Mouse (Mus musculus) G1E (cell line): ENCODE measurements around the gene Casp3. TPM values are rescaled to one million over a fixed set of nuclear protein-coding genes. Genes with fewer than 3 reads are reported as not detected.
"Not testable (repeated sequence)": the region's sequence is repeated elsewhere in the genome, so short reads cannot be mapped to it uniquely, and the experiment has no call there.

ENCODE experiments used
- ATAC-seq: 2 replicates; pipeline ENCODE4 v1.8.0; 2016; ENCODE audit warnings: mild to moderate bottlenecking; ENCODE audit not compliant: insufficient number of reproducible peaks, poor library complexity, low FRiP score, severe bottlenecking; ENCODE audit errors: extremely low read depth
- DNase-seq: peaks from one replicate; pipeline ENCODE4 v3.0.0; 2012; ENCODE audit warnings: low spot score
- H3K27me3 ChIP-seq: 2 replicates; pipeline ENCODE4 v1.6.1; 2012; ENCODE audit warnings: mild to moderate bottlenecking, low read length, inconsistent platforms; ENCODE audit not compliant: insufficient read depth
- H3K36me3 ChIP-seq: replicated peaks from 2 replicates; pipeline ENCODE3; 2012; ENCODE audit warnings: mild to moderate bottlenecking, inconsistent platforms
- H3K4me1 ChIP-seq: 2 replicates; pipeline ENCODE4 v1.6.1; 2012; ENCODE audit warnings: low read depth, low read length, inconsistent platforms, mixed read lengths; ENCODE audit not compliant: insufficient read depth
- H3K4me3 ChIP-seq: 2 replicates; pipeline ENCODE4 v1.5.1; 2012; ENCODE audit warnings: low read depth, mild to moderate bottlenecking, inconsistent platforms, low read length, moderate library complexity, mixed read lengths
- H3K9me3 ChIP-seq: replicated peaks from 2 replicates; pipeline ENCODE4 v1.6.1; 2012; ENCODE audit warnings: inconsistent platforms
- CTCF ChIP-seq: IDR thresholded peaks from 2 replicates; pipeline ENCODE4 v1.5.1; 2012; ENCODE audit warnings: low read depth, low read length, inconsistent platforms, mixed read lengths
- GATA1 ChIP-seq: IDR thresholded peaks from 2 replicates; pipeline ENCODE4 v1.6.1; 2012; ENCODE audit warnings: borderline replicate concordance, low read length, inconsistent platforms, mixed read lengths
- GATA2 ChIP-seq: IDR thresholded peaks from 2 replicates; pipeline ENCODE4 v1.6.1; 2012; ENCODE audit warnings: low read depth, low read length, inconsistent platforms, borderline replicate concordance
- POLR2AphosphoS5 ChIP-seq: IDR thresholded peaks from 2 replicates; pipeline ENCODE4 v1.6.1; 2012; ENCODE audit warnings: low read depth, low read length, inconsistent platforms; ENCODE audit not compliant: insufficient replicate concordance
- TAL1 ChIP-seq: conservative IDR thresholded peaks from 2 replicates; pipeline ENCODE4 v1.6.1; 2012; ENCODE audit warnings: low read depth, low read length, inconsistent platforms, mixed read lengths
- polyA plus RNA-seq: library from polyadenylated mRNA; stranded (reverse); fragments of >175 nt; gene quantifications from 2 replicates; pipeline ENCODE4 v1.2.3, GENCODE M21; 2012
- total RNA-seq, 2 experiments: library from RNA; stranded (forward) in 1 of 2; stranded (reverse) in 1 of 2; fragments of 200-1000 nt in 1 of 2; fragments of >200 nt in 1 of 2; fragmentation: Nextera tagmentation in 1 of 2; gene quantifications; 2 replicates each; pipeline ENCODE4 v1.2.3; 2014 to 2017

Casp3 gene
- total and polyA plus RNA-seq, 3 experiments: 38.8 to 390 (median 102) TPM

GRCm38 (mm10) chr8:46573964-46574363, 43.1 kb upstream of the Casp3 start:
- no peak for ATAC-seq
- Histone ChIP-seq H3K4me1 (peaks cover 64% of the 10 kb centered on the region), H3K9me3 (no peaks in the 10 kb centered on the region), H3K27me3 (no peaks in the 10 kb centered on the region), H3K4me3 (no peak overlapping the region), H3K36me3 (peaks cover 90% of the 10 kb centered on the region)
- no peak for DNase-seq
- TF ChIP-seq TAL1 (no peak), CTCF (no peak), POLR2AphosphoS5 (no peak), GATA1 (no peak), GATA2 (no peak)

- no peak for ATAC-seq
- H3K4me3 ChIP-seq: no peak overlapping the region
- no peak for TF ChIP-seq GATA2
- no peaks in the 10 kb centered on the region for H3K27me3 ChIP-seq
- DNase-seq: no peak
- H3K9me3 ChIP-seq: no peaks in the 10 kb centered on the region
- H3K4me1 ChIP-seq: peaks cover 52% of the 10 kb centered on the region
- H3K36me3 ChIP-seq: peaks cover 90% of the 10 kb centered on the region
Measured at GRCm38 (mm10) chr8:46578794-46579193, 38.3 kb upstream of the Casp3 start.

GRCm38 (mm10) chr8:46584328-46584727, 32.8 kb upstream of the Casp3 start:
- not testable (repeated sequence) for H3K9me3 ChIP-seq, ATAC-seq, H3K27me3 ChIP-seq, H3K4me3 ChIP-seq, DNase-seq
- H3K4me1 ChIP-seq: peaks cover 56% of the 10 kb centered on the region
- H3K36me3 ChIP-seq: peaks cover 59% of the 10 kb centered on the region

- Histone ChIP-seq H3K4me3 (no peak overlapping the region), H3K4me1 (peaks cover 65% of the 10 kb centered on the region), H3K36me3 (peaks cover 54% of the 10 kb centered on the region), H3K27me3 (no peaks in the 10 kb centered on the region), H3K9me3 (no peaks in the 10 kb centered on the region)
- ATAC-seq (no peak), DNase-seq (no peak)
- TF ChIP-seq GATA2 (no peak), CTCF (no peak), POLR2AphosphoS5 (no peak), TAL1 (no peak), GATA1 (no peak)
Measured at GRCm38 (mm10) chr8:46585576-46585975, 31.5 kb upstream of the Casp3 start.

- peaks cover 59% of the 10 kb centered on the region for H3K4me1 ChIP-seq
- TF ChIP-seq POLR2AphosphoS5 (no peak), GATA1 (no peak), CTCF (no peak), GATA2 (0 out of 2 replicates have a peak, but pooled peaks have one; percentile 32), TAL1 (peak; percentile 98)
- H3K9me3 ChIP-seq: no peaks in the 10 kb centered on the region
- H3K4me3 ChIP-seq: no peak overlapping the region; the same call in 1 of the 2 replicates
- DNase-seq (peak; percentile 50), ATAC-seq (peak; percentile 87)
- peaks cover 41% of the 10 kb centered on the region for H3K36me3 ChIP-seq
- H3K27me3 ChIP-seq: no peaks in the 10 kb centered on the region
Measured at GRCm38 (mm10) chr8:46587911-46588310, 29.2 kb upstream of the Casp3 start.

GRCm38 (mm10) chr8:46588663-46589062, 28.4 kb upstream of the Casp3 start:
- H3K36me3 ChIP-seq: peaks cover 45% of the 10 kb centered on the region
- peaks cover 64% of the 10 kb centered on the region for H3K4me1 ChIP-seq
- DNase-seq (peak; percentile 33), ATAC-seq (peak; percentile 67)
- no peak overlapping the region for H3K4me3 ChIP-seq
- no peaks in the 10 kb centered on the region for H3K27me3 ChIP-seq
- TF ChIP-seq GATA2 (no peak), GATA1 (no peak), TAL1 (peak; percentile 84)
- no peaks in the 10 kb centered on the region for H3K9me3 ChIP-seq

GRCm38 (mm10) chr8:46593067-46593466, 24.0 kb upstream of the Casp3 start:
- H3K27me3 ChIP-seq: no peaks in the 10 kb centered on the region
- no peak overlapping the region for H3K4me3 ChIP-seq
- no peaks in the 10 kb centered on the region for H3K9me3 ChIP-seq
- ATAC-seq: no peak
- peaks cover 55% of the 10 kb centered on the region for H3K36me3 ChIP-seq
- no peak for DNase-seq
- peaks cover 69% of the 10 kb centered on the region for H3K4me1 ChIP-seq
- no peak for TF ChIP-seq TAL1
- no peak for TF ChIP-seq GATA1
- TF ChIP-seq CTCF: no peak
- TF ChIP-seq POLR2AphosphoS5: no peak
- TF ChIP-seq GATA2: no peak
